Mouse (Mus musculus): ENCODE results near the gene Acsl5. TPM values are rescaled to one million over a fixed set of nuclear protein-coding genes. Genes with fewer than 3 reads are reported as not detected.
A peak's percentile ranks its signal among the peaks of the same experiment; 100 is the strongest.

Gene Acsl5
- polyA plus RNA-seq, 1 experiment from 2014 or later: 9.9 TPM

DNA sequence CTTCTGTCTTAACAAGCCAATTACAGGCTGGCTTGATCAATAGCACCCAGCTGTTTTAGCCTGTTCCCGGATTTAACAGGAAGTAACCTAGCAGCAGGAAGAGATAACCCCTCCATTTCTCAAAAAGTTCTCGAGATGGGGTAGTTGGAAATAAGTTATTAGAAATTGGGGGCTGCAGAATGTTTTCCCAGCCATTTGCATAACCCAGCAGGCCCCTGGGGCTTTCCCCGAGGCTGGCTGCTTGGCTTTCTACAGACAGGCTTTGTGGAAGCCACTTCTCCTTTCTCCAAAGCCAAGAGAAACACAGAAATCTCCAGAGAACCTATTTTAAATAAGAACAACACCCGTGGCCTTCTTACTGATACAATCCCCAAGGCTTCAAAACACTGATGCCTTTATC is 41.4 kb downstream of the Acsl5 start:
- H3K9me3 ChIP-seq: no peaks in the 10 kb centered on the region
- H3K4me1 ChIP-seq (replicated peaks): peaks cover 3% of the 10 kb centered on the region; the same call in 1 of the 2 replicates
- no peak overlapping the region for H3K4me2 ChIP-seq (replicated peaks)
- no peak for ATAC-seq
- no peak overlapping the region for H3K9ac ChIP-seq (replicated peaks)
- no peaks in the 10 kb centered on the region for H3K27me3 ChIP-seq
- H3K4me3 ChIP-seq (replicated peaks): no peak overlapping the region
- 23% methylated on average over 4 of the region's 4 CpGs for WGBS
- H3K27ac ChIP-seq: no peak overlapping the region
- H3K36me3 ChIP-seq: peaks cover 33% of the 10 kb centered on the region

DNA sequence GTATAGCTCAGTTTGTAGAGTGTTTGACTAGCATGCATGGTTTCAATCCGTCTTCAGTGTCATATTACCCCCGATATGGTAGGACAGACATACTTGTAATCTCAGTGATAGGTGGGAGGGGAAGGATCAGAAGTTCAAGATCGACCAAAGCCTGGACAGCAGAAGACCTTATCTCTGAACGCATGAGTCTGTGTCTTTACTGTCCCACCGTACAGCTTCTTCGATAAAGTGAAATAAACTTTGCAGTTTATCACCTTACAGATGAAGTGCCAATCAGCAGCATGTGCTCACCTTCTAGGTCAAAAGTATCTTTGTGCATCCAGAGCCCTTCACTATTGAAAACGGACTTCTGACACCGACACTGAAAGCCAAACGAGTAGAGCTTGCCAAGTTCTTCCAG is 43.3 kb downstream of the Acsl5 start:
- no peak for ATAC-seq
- 95% methylated on average over 9 of the region's 9 CpGs for WGBS
- Histone ChIP-seq H3K9me3 (no peaks in the 10 kb centered on the region), H3K27ac (no peak overlapping the region), H3K4me1 (replicated peaks) (peaks cover 3% of the 10 kb centered on the region; the same call in 1 of the 2 replicates), H3K27me3 (no peaks in the 10 kb centered on the region), H3K9ac (replicated peaks) (no peak overlapping the region), H3K4me3 (replicated peaks) (no peak overlapping the region), H3K4me2 (replicated peaks) (no peak overlapping the region), H3K36me3 (peaks cover 43% of the 10 kb centered on the region)

GRCm38 (mm10) chr19:55295556-55295955 is 43.8 kb downstream of the Acsl5 start:
- H3K36me3 ChIP-seq: peaks cover 48% of the 10 kb centered on the region
- no peaks in the 10 kb centered on the region for H3K27me3 ChIP-seq
- peaks cover 3% of the 10 kb centered on the region; the same call in 1 of the 2 replicates for H3K4me1 ChIP-seq (replicated peaks)
- WGBS: 87% methylated on average over 3 of the region's 3 CpGs
- no peak overlapping the region for H3K27ac ChIP-seq
- no peak overlapping the region for H3K4me3 ChIP-seq (replicated peaks)
- no peak overlapping the region for H3K9ac ChIP-seq (replicated peaks)
- no peaks in the 10 kb centered on the region for H3K9me3 ChIP-seq
- no peak for ATAC-seq
- H3K4me2 ChIP-seq (replicated peaks): no peak overlapping the region

DNA sequence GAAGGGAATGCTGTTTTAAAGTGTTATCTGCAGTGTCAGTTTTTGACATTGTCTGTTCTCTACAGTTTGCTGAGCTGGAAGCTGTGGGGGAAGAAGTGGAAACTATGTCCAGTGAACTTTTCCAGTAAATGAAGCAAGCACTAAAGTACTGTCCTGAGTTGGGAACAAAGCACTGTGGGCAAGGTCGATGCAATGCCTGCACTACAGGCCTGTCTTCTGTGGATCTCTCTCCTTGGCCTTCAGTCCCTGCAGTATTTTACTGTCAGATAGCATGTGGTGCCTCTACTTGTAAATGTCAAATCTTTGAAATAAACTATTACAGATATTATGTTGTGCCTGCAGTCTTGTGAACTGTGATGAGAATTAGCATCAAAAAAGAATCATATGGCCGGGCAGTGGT is 44.6 kb downstream of the Acsl5 start:
- 93% methylated on average over 2 of the region's 2 CpGs for WGBS
- no peak overlapping the region for H3K4me2 ChIP-seq (replicated peaks)

DNA sequence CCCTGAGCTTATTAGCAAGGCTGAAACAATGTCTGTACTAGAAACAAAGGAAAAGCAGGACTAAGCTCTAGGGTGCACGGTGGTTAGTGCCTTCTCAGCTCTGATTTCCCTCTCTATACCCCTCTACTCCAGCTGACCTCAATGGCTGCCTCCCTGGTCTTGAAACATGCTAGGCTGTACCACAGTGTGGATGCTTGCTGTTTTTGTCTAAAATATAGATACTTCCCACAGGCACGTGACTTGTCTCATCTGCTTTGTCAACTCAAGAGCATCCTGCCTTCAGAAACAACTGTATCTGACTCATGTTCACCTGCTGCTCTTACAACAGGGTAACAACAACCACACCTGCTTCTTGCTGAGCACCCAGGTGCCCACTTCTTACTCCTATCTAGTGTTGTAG is 45.8 kb downstream of the Acsl5 start:
- Histone ChIP-seq H3K4me3 (replicated peaks) (no peak overlapping the region), H3K9ac (replicated peaks) (no peak overlapping the region), H3K27me3 (no peaks in the 10 kb centered on the region), H3K9me3 (no peaks in the 10 kb centered on the region), H3K4me1 (replicated peaks) (peaks cover 3% of the 10 kb centered on the region; the same call in 1 of the 2 replicates), H3K4me2 (replicated peaks) (no peak overlapping the region), H3K36me3 (peaks cover 66% of the 10 kb centered on the region), H3K27ac (no peak overlapping the region)
- 85% methylated on average over 2 of the region's 2 CpGs for WGBS
- no peak for ATAC-seq

More for the DNA sequence above, 44.6 kb downstream of the Acsl5 start:
- Histone ChIP-seq H3K9ac (replicated peaks) (no peak overlapping the region), H3K9me3 (no peaks in the 10 kb centered on the region), H3K27ac (no peak overlapping the region), H3K4me1 (replicated peaks) (peaks cover 3% of the 10 kb centered on the region; the same call in 1 of the 2 replicates), H3K27me3 (no peaks in the 10 kb centered on the region), H3K4me3 (replicated peaks) (no peak overlapping the region), H3K36me3 (peaks cover 55% of the 10 kb centered on the region)
- no peak for ATAC-seq

- H3K27ac ChIP-seq: no peak overlapping the region
- H3K4me1 ChIP-seq (replicated peaks): peaks cover 3% of the 10 kb centered on the region; the same call in 1 of the 2 replicates
- peaks cover 71% of the 10 kb centered on the region for H3K36me3 ChIP-seq
- H3K4me2 ChIP-seq (replicated peaks): no peak overlapping the region
- no peak for ATAC-seq
- 91% methylated on average over 5 of the region's 5 CpGs for WGBS
- no peak overlapping the region for H3K9ac ChIP-seq (replicated peaks)
- no peaks in the 10 kb centered on the region for H3K9me3 ChIP-seq
- no peaks in the 10 kb centered on the region for H3K27me3 ChIP-seq
- H3K4me3 ChIP-seq (replicated peaks): no peak overlapping the region
These were observed 46.2 kb downstream of the Acsl5 start for GRCm38 (mm10) chr19:55297961-55298360.

DNA sequence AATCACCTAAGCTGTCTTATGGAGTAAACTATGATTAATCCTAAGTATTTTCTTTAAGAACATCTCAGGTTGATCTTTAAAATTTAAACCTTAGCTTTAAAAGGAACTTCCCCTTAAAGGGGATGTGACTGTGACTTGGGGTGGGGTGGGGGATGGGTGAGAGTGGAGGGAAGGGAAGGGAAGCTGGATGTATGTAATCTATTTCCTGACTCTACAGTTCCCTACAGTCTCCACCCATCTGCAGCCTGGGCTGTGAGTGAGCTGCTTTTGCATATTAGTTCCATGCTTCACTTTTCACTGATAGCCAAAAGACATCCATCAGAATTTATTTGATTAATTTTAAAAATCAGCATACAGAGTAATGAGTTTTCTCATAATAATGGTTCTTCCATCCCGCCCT is 47.6 kb downstream of the Acsl5 start:
- Histone ChIP-seq H3K4me2 (replicated peaks) (no peak overlapping the region), H3K36me3 (peaks cover 83% of the 10 kb centered on the region), H3K4me3 (replicated peaks) (no peak overlapping the region), H3K27me3 (no peaks in the 10 kb centered on the region), H3K9me3 (no peaks in the 10 kb centered on the region), H3K9ac (replicated peaks) (no peak overlapping the region), H3K4me1 (replicated peaks) (no peaks in the 10 kb centered on the region), H3K27ac (no peak overlapping the region)
- ATAC-seq: no peak
- WGBS: 93% methylated on average over 1 of the region's 1 CpGs

DNA sequence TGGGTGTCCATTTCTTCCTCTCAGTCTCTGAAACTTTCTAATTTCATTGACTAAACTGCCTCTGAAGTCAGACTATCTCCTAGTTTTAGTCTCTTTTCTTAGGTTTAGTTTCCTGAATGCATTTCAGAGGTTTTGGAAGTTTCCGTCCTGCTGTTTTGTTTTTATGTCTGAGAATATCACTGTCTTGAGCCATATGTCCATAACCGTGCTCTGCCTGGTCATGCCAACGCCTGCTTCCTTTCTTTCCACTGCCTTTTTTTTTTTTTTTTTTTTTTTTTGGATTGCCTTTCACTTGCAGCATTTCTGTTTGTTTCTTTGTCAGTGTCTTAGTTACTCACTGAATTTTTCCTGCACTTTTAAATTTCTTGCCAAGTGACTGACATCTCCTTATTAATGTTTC is 48.8 kb downstream of the Acsl5 start:
- Histone ChIP-seq H3K27ac (no peak overlapping the region), H3K4me2 (replicated peaks) (no peak overlapping the region), H3K9me3 (no peaks in the 10 kb centered on the region), H3K9ac (replicated peaks) (no peak overlapping the region), H3K4me1 (replicated peaks) (no peaks in the 10 kb centered on the region), H3K27me3 (no peaks in the 10 kb centered on the region), H3K4me3 (replicated peaks) (no peak overlapping the region), H3K36me3 (peaks cover 75% of the 10 kb centered on the region)
- no peak for ATAC-seq
- 87% methylated on average over 3 of the region's 3 CpGs for WGBS

DNA sequence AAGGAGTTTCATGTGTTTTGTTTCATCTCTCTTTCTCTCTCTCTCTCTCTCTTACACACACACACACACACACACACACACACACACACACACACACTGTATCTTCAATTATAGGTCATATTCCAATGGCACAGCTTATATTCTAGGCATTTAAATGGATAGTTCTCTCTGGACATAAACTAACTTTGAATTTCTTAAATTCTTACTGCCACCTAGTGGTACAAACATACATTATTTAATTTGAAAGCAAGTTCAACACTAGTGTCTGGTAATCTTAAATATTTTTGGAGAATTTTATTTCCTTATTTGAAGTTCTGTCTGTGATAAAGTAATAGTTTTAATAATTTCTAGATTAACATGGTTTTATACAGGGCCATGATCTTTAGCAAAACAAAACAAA is 53.3 kb downstream of the Acsl5 start:
- ATAC-seq: no peak
- Histone ChIP-seq H3K4me3 (replicated peaks) (no peak overlapping the region), H3K4me2 (replicated peaks) (no peak overlapping the region), H3K9ac (replicated peaks) (no peak overlapping the region), H3K27me3 (no peaks in the 10 kb centered on the region), H3K9me3 (no peaks in the 10 kb centered on the region), H3K27ac (no peak overlapping the region), H3K4me1 (replicated peaks) (no peaks in the 10 kb centered on the region), H3K36me3 (peaks cover 74% of the 10 kb centered on the region)

DNA sequence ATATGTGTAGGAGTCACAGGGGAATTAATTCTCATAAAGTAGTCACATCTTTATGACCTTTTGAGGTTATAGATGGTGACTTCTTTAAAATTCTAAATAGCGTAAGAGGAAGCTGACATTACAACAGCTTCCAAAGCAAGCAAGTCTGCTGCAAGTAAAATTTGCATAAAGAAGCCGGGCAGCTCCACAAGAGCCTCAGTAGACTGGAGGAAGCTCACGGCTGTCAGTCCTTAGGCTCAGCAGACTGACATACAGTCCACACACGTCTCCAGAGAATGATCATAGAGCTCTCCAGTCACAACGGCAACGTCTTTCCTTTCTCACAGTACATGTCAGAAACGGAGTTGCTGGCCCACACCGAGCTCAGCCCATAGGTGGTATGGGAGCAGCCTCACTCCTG is 60.1 kb downstream of the Acsl5 start:
- H3K36me3 ChIP-seq: peaks cover 49% of the 10 kb centered on the region
- no peaks in the 10 kb centered on the region for H3K27me3 ChIP-seq
- H3K9ac ChIP-seq (replicated peaks): no peak overlapping the region
- H3K27ac ChIP-seq: no peak overlapping the region
- no peak for ATAC-seq
- H3K4me3 ChIP-seq (replicated peaks): no peak overlapping the region
- H3K4me1 ChIP-seq (replicated peaks): peaks cover 33% of the 10 kb centered on the region
- no peaks in the 10 kb centered on the region for H3K9me3 ChIP-seq
- WGBS: 93% methylated on average over 8 of the region's 8 CpGs
- H3K4me2 ChIP-seq (replicated peaks): no peak overlapping the region

DNA sequence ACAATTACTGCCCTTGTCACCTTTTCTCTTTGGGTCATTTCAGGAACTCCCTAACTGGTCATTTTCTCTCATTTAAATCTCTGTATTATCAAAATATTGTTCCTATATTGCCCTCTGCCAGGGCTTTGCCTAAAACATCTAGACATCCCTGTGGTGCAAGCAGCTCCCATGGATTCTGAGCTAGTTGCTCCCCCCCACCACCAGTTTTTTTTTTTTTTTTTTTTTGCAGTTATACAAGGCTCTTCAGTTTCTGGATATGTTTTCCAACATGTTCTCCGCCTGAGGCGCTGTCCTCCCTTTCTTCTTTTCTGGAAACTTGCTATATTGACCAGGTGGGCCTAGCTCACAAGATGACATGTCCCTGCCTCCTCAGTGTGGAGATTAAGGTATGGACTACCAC is 61.9 kb downstream of the Acsl5 start:
- no peaks in the 10 kb centered on the region for H3K27me3 ChIP-seq
- H3K9ac ChIP-seq (replicated peaks): no peak overlapping the region
- H3K4me2 ChIP-seq (replicated peaks): 0 out of 2 replicates have a peak overlapping the region, but pooled peaks have one; percentile 9
- 95% methylated on average over 2 of the region's 2 CpGs for WGBS
- H3K9me3 ChIP-seq: no peaks in the 10 kb centered on the region
- peaks cover 36% of the 10 kb centered on the region for H3K36me3 ChIP-seq
- peaks cover 44% of the 10 kb centered on the region for H3K4me1 ChIP-seq (replicated peaks)
- no peak for ATAC-seq
- H3K27ac ChIP-seq: no peak overlapping the region
- H3K4me3 ChIP-seq (replicated peaks): no peak overlapping the region

DNA sequence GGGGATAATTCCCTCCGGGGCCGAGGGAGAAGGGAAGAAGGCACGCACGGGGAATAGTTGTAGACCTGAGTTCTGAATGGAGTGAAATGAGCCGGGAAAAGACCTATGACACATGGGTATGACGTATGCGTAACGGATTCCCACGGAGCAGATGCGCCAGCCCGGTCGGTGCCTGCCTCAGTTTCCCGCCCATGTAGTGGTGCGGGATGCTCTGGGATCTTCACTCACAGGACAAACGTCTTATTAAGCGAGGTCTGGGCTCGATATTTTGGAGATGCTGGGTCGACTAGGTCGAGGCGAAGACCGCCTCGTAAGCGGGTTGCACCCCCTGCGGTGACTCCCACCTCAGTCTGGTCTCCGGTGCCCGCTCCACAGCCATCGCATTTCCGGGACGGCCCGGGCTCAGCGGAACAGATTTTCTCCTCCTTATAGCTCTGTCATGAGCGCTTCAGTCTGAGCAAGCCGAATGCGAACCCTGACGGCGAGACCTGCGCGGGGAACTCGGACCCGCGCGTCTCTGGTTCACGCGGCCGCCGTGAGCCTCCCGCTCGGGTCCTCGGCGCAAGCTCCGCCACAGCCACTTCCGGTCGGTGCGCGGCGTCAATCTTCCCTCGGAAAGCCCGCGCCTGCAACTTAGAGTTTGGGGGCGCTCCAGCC is 63.8 kb downstream of the Acsl5 start, which contains the start of gene Zdhhc6:
Gene Zdhhc6, minus strand, starts transcription at position 581 of the 657 bp plus-strand sequence.
- H3K27me3 ChIP-seq: no peaks in the 10 kb centered on the region
- ATAC-seq: peak; percentile 87
- H3K9me3 ChIP-seq: no peaks in the 10 kb centered on the region

More for the DNA sequence above, 63.8 kb downstream of the Acsl5 start, which contains the start of gene Zdhhc6:
- H3K4me1 ChIP-seq (replicated peaks): peaks cover 44% of the 10 kb centered on the region
- WGBS: under 1% methylated on average over 57 of the region's 60 CpGs
- H3K9ac ChIP-seq (replicated peaks): peak within 1 kb of the TSS; percentile 84
- peaks cover 17% of the 10 kb centered on the region for H3K36me3 ChIP-seq
- peak within 1 kb of the TSS; percentile 87 for H3K4me3 ChIP-seq (replicated peaks)
- H3K4me2 ChIP-seq (replicated peaks): peak within 1 kb of the TSS; percentile 90
- peak within 1 kb of the TSS; percentile 83 for H3K27ac ChIP-seq
